Comparison of ENCODE assay signal across 27 mouse cellular contexts in the genomic region with DNA sequence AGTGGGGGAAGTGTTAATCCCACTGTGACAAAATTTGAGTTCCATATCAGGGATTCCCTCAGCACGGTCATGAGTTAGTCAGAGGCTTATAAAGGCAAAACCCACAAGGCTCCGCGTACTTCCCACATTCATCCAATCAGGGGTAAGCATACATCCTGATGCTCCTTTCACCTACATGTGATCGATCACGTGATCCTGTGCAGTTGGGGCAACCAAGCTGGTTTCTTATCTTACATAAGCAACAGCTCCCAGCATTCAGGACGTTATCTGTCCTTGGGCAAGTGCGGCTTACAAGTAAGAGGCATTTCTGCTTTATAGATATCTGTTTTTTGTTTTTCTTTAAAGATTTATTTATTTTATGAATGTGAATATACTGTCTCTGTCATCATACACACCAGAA.
"Had no signal": no experiment of that assay in that cellular context is flagged by ENCODE, and none has a peak within 500 bp of the region (broad histone marks: within the 10 kb centered on the region; RNA-seq: fewer than 3 reads in every experiment).

No protein-coding gene starts in this region.

- H3K36me3 ChIP-seq: limb, embryonic 10.5 days; limb, embryonic 13.5 days; liver, embryonic 12.5 days; liver, embryonic 15.5 days; lung, embryonic 15.5 days; midbrain, embryonic 10.5 days; midbrain, embryonic 13.5 days; neural tube, embryonic 13.5 days had no signal

- H3K27me3 ChIP-seq: limb, embryonic 13.5 days; liver, embryonic 12.5 days; liver, embryonic 15.5 days; lung, embryonic 15.5 days; megakaryocyte, embryonic 14.5 days; midbrain, embryonic 13.5 days; neural tube, embryonic 13.5 days had no signal

- H3K9me3 ChIP-seq: limb, embryonic 10.5 days; limb, embryonic 13.5 days; liver, embryonic 12.5 days; liver, embryonic 15.5 days; lung, embryonic 15.5 days; midbrain, embryonic 10.5 days; midbrain, embryonic 13.5 days; neural tube, embryonic 13.5 days had no signal

- H3K4me3 ChIP-seq: layer of hippocampus, adult 2 months; limb, embryonic 10.5 days; limb, embryonic 13.5 days; liver, embryonic 12.5 days; liver, embryonic 15.5 days; lung, embryonic 15.5 days; megakaryocyte, embryonic 14.5 days; midbrain, embryonic 10.5 days; midbrain, embryonic 13.5 days; myocyte; neural tube, embryonic 13.5 days had no signal

- H3K4me2 ChIP-seq: limb, embryonic 13.5 days; liver, embryonic 12.5 days; liver, embryonic 15.5 days; lung, embryonic 15.5 days; midbrain, embryonic 13.5 days; neural tube, embryonic 13.5 days had no signal

- DNase-seq: kidney, adult 18-20 months; kidney, postnatal 25 days; layer of hippocampus, adult 9-11 months; layer of hippocampus, postnatal 36 days; liver; lung, adult 18-20 months; lung, postnatal 10 days; lung, postnatal 36 days; retina, postnatal 1 day; right cerebral cortex, postnatal 25 days; spleen, adult 18-20 months; thymus, adult 2 months; thymus, postnatal 14 days; thymus, postnatal 4 days had no signal

- H3K27ac ChIP-seq: kidney, postnatal 0 days; layer of hippocampus, adult 2 months; limb, embryonic 10.5 days; limb, embryonic 13.5 days; liver, embryonic 12.5 days; liver, embryonic 15.5 days; lung, embryonic 15.5 days; midbrain, embryonic 13.5 days; neural tube, embryonic 13.5 days had no signal

- H3K4me1 ChIP-seq: limb, embryonic 10.5 days; limb, embryonic 13.5 days; liver, embryonic 12.5 days; liver, embryonic 15.5 days; lung, embryonic 15.5 days; megakaryocyte, embryonic 14.5 days had no signal

- H3K9ac ChIP-seq: limb, embryonic 13.5 days; liver, embryonic 12.5 days; liver, embryonic 15.5 days; lung, embryonic 15.5 days; midbrain, embryonic 13.5 days; neural tube, embryonic 13.5 days had no signal

- ATAC-seq: liver, embryonic 12.5 days; midbrain, embryonic 13.5 days; midbrain, embryonic 16.5 days had no signal
